Mouse (Mus musculus): ENCODE measurements around the gene Prdm16. TPM values are rescaled to one million over a fixed set of nuclear protein-coding genes. Genes with fewer than 3 reads are reported as not detected.

Prdm16 gene
- total RNA-seq (2012; rRNA removed) (not detected in 2 replicates), total RNA-seq (2014; rRNA removed) (not detected in 2 replicates), polyA plus RNA-seq (2012; ENCODE audit: insufficient read length, low read depth) (not detected in 2 replicates)

GRCm38 (mm10) chr4:154636721-154637311 is at the start of gene Prdm16:
TSS of gene Prdm16 (minus strand) at chr4:154636873.
- Histone ChIP-seq H3K27me3 (replicated peaks) (no peaks in the 10 kb centered on the region), H3K4me1 (ENCODE audit: control insufficient read depth in 1 of 2, insufficient read depth in 2 of 2) (no peaks in the 10 kb centered on the region), H3K4me3 (replicated peaks in 1 of 3; ENCODE audit: low read depth in 2 of 3, low read length in 2 of 3, poor library complexity in 1 of 3) (no peak within 1 kb of the TSS), H3K79me2 (replicated peaks; ENCODE audit: control insufficient read depth, extremely low read depth, insufficient read depth, poor library complexity, severe bottlenecking) (no peaks in the 10 kb centered on the region), H3K9ac (ENCODE audit: insufficient read depth, low read depth) (no peak within 1 kb of the TSS), H3K4me2 (ENCODE audit: insufficient read depth, low read depth, poor library complexity, severe bottlenecking) (no peak within 1 kb of the TSS), H3K36me3 (replicated peaks in 1 of 2; ENCODE audit: control insufficient read depth in 1 of 2, insufficient read depth in 1 of 2, low read length in 1 of 2) (no peaks in the 10 kb centered on the region), H3K27ac (ENCODE audit: insufficient read depth, low read depth) (no peak within 1 kb of the TSS), H3K9me3 (replicated peaks; ENCODE audit: low read length) (peaks cover 88% of the 10 kb centered on the region)
- in situ Hi-C loops (cut with MboI; ENCODE audit: low pct_ligation_motif_present, low pct_unique_long_range_greater_than_20kb, low sequenced_read_pairs) (no loop called here), dilution Hi-C loops (cut with MboI; ENCODE audit: extremely low pct_ligation_motif_present, extremely low pct_unique_long_range_greater_than_20kb, low sequenced_read_pairs) (no loop called here)
- TF ChIP-seq TBP (conservative IDR thresholded peaks at IDR 0.05; ENCODE audit: low read depth, low read length), result no peak
- TF ChIP-seq IRF4 (IDR thresholded peaks at IDR 0.05; ENCODE audit: low read depth, low read length), result no peak
- TF ChIP-seq ZC3H11A (IDR thresholded peaks at IDR 0.05; ENCODE audit: low read depth, low read length), result no peak
- no peak for TF ChIP-seq JUN (IDR thresholded peaks at IDR 0.05; ENCODE audit: insufficient read depth, low read depth, low read length)
- no peak for TF ChIP-seq SMC3 (IDR thresholded peaks at IDR 0.05; ENCODE audit: low read depth, low read length)
- TF ChIP-seq TCF12 (IDR thresholded peaks at IDR 0.05; ENCODE audit: low read depth, low read length), result no peak
- no peak for TF ChIP-seq POLR2AphosphoS2 (IDR thresholded peaks at IDR 0.05; ENCODE audit: low read depth, low read length)
- no peak for TF ChIP-seq JUND (conservative IDR thresholded peaks at IDR 0.05; ENCODE audit: low read depth, low read length)
- no peak for DNase-seq (ENCODE audit: extremely low read depth)

- dilution Hi-C loops (cut with MboI; ENCODE audit: extremely low pct_ligation_motif_present, extremely low pct_unique_long_range_greater_than_20kb, low sequenced_read_pairs), result no loop called here
- Histone ChIP-seq H3K4me2 (ENCODE audit: insufficient read depth, low read depth, poor library complexity, severe bottlenecking) (no peak overlapping the region), H3K79me2 (replicated peaks; ENCODE audit: control insufficient read depth, extremely low read depth, insufficient read depth, poor library complexity, severe bottlenecking) (no peaks in the 10 kb centered on the region), H3K27me3 (replicated peaks) (no peaks in the 10 kb centered on the region), H3K9me3 (replicated peaks; ENCODE audit: low read length) (peaks cover 72% of the 10 kb centered on the region), H3K4me1 (ENCODE audit: control insufficient read depth in 1 of 2, insufficient read depth in 2 of 2) (no peaks in the 10 kb centered on the region), H3K36me3 (replicated peaks in 1 of 2; ENCODE audit: control insufficient read depth in 1 of 2, insufficient read depth in 1 of 2, low read length in 1 of 2) (no peaks in the 10 kb centered on the region), H3K9ac (ENCODE audit: insufficient read depth, low read depth) (no peak overlapping the region), H3K27ac (ENCODE audit: insufficient read depth, low read depth) (no peak overlapping the region), H3K4me3 (replicated peaks in 1 of 3; ENCODE audit: low read depth in 2 of 3, low read length in 2 of 3, poor library complexity in 1 of 3) (no peak overlapping the region)
- in situ Hi-C loops (cut with MboI; ENCODE audit: low pct_ligation_motif_present, low pct_unique_long_range_greater_than_20kb, low sequenced_read_pairs), result no loop called here
- no peak for TF ChIP-seq POLR2AphosphoS2 (IDR thresholded peaks at IDR 0.05; ENCODE audit: low read depth, low read length)
- TF ChIP-seq E2F4 (IDR thresholded peaks at IDR 0.05; ENCODE audit: insufficient replicate concordance, low read depth, low read length), result no peak
- DNase-seq (ENCODE audit: extremely low read depth), result no peak
Measured at GRCm38 (mm10) chr4:154683068-154683752, 46.5 kb upstream of the Prdm16 start.

- no peak for DNase-seq (ENCODE audit: extremely low read depth)
Measured at GRCm38 (mm10) chr4:154682311-154682710, 45.6 kb upstream of the Prdm16 start.

More at GRCm38 (mm10) chr4:154682311-154682710, 45.6 kb upstream of the Prdm16 start:
- Histone ChIP-seq H3K27ac (ENCODE audit: insufficient read depth, low read depth) (no peak overlapping the region), H3K27me3 (replicated peaks) (no peaks in the 10 kb centered on the region), H3K4me3 (replicated peaks in 1 of 3; ENCODE audit: low read depth in 2 of 3, low read length in 2 of 3, poor library complexity in 1 of 3) (no peak overlapping the region), H3K36me3 (replicated peaks in 1 of 2; ENCODE audit: control insufficient read depth in 1 of 2, insufficient read depth in 1 of 2, low read length in 1 of 2) (no peaks in the 10 kb centered on the region), H3K4me1 (ENCODE audit: control insufficient read depth in 1 of 2, insufficient read depth in 2 of 2) (no peaks in the 10 kb centered on the region), H3K9me3 (replicated peaks; ENCODE audit: low read length) (peaks cover 72% of the 10 kb centered on the region), H3K79me2 (replicated peaks; ENCODE audit: control insufficient read depth, extremely low read depth, insufficient read depth, poor library complexity, severe bottlenecking) (no peaks in the 10 kb centered on the region), H3K4me2 (ENCODE audit: insufficient read depth, low read depth, poor library complexity, severe bottlenecking) (no peak overlapping the region), H3K9ac (ENCODE audit: insufficient read depth, low read depth) (no peak overlapping the region)
- dilution Hi-C loops (cut with MboI; ENCODE audit: extremely low pct_ligation_motif_present, extremely low pct_unique_long_range_greater_than_20kb, low sequenced_read_pairs) (no loop called here), in situ Hi-C loops (cut with MboI; ENCODE audit: low pct_ligation_motif_present, low pct_unique_long_range_greater_than_20kb, low sequenced_read_pairs) (no loop called here)
- no peak for TF ChIP-seq CHD2 (IDR thresholded peaks at IDR 0.05; ENCODE audit: low read length)
